Mouse (Mus musculus): ENCODE measurements around the gene Pbrm1. TPM values are rescaled to one million over a fixed set of nuclear protein-coding genes. Genes with fewer than 3 reads are reported as not detected.
A peak's percentile ranks its signal among the peaks of the same experiment; 100 is the strongest.

Gene Pbrm1
- polyA plus RNA-seq, 1 experiment from 2014 or later = 120 TPM

- DNase-seq (ENCODE audit: low spot score) = no peak
Observed at GRCm38 (mm10) chr14:31105156-31105555, 86.2 kb downstream of the Pbrm1 start.

GRCm38 (mm10) chr14:31110613-31111012 lies 91.7 kb downstream of the Pbrm1 start:
- Histone ChIP-seq H3K9me3 (ENCODE audit: control insufficient read depth, low read length) (no peaks in the 10 kb centered on the region), H3K9ac (ENCODE audit: low read length) (no peak overlapping the region), H3K4me2 (ENCODE audit: low read depth) (no peak overlapping the region), H3K27me3 (ENCODE audit: control insufficient read depth, insufficient read depth, low read length) (no peaks in the 10 kb centered on the region), H3K36me3 (ENCODE audit: control insufficient read depth, insufficient read depth, low read length) (peaks cover 19% of the 10 kb centered on the region), H3K4me3 (ENCODE audit: low read depth, low read length) (no peak overlapping the region), H3K27ac (ENCODE audit: low read depth, low read length) (no peak overlapping the region), H3K4me1 (ENCODE audit: control insufficient read depth, insufficient read depth, low read length) (no peaks in the 10 kb centered on the region)
- no peak for DNase-seq (ENCODE audit: low spot score)
- ATAC-seq (ENCODE audit: insufficient read depth, low FRiP score, low TSS enrichment) = no peak
- WGBS = 89% methylated on average over 3 of the region's 3 CpGs

More at GRCm38 (mm10) chr14:31105156-31105555, 86.2 kb downstream of the Pbrm1 start:
- H3K9me3 ChIP-seq (ENCODE audit: control insufficient read depth, low read length) = no peaks in the 10 kb centered on the region
- H3K27ac ChIP-seq (ENCODE audit: low read depth, low read length) = no peak overlapping the region
- H3K36me3 ChIP-seq (ENCODE audit: control insufficient read depth, insufficient read depth, low read length) = peaks cover 18% of the 10 kb centered on the region
- ATAC-seq (ENCODE audit: insufficient read depth, low FRiP score, low TSS enrichment) = no peak
- no peak overlapping the region for H3K4me2 ChIP-seq (ENCODE audit: low read depth)
- 90% methylated on average over 2 of the region's 2 CpGs for WGBS
- H3K4me3 ChIP-seq (ENCODE audit: low read depth, low read length) = no peak overlapping the region
- H3K27me3 ChIP-seq (ENCODE audit: control insufficient read depth, insufficient read depth, low read length) = no peaks in the 10 kb centered on the region
- no peaks in the 10 kb centered on the region for H3K4me1 ChIP-seq (ENCODE audit: control insufficient read depth, insufficient read depth, low read length)
- no peak overlapping the region for H3K9ac ChIP-seq (ENCODE audit: low read length)

GRCm38 (mm10) chr14:31112187-31112586 lies 93.2 kb downstream of the Pbrm1 start:
- Histone ChIP-seq H3K4me3 (ENCODE audit: low read depth, low read length) (no peak overlapping the region), H3K36me3 (ENCODE audit: control insufficient read depth, insufficient read depth, low read length) (peaks cover 24% of the 10 kb centered on the region), H3K4me2 (ENCODE audit: low read depth) (no peak overlapping the region), H3K27me3 (ENCODE audit: control insufficient read depth, insufficient read depth, low read length) (no peaks in the 10 kb centered on the region), H3K4me1 (ENCODE audit: control insufficient read depth, insufficient read depth, low read length) (no peaks in the 10 kb centered on the region), H3K27ac (ENCODE audit: low read depth, low read length) (no peak overlapping the region), H3K9me3 (ENCODE audit: control insufficient read depth, low read length) (no peaks in the 10 kb centered on the region), H3K9ac (ENCODE audit: low read length) (no peak overlapping the region)
- no peak for ATAC-seq (ENCODE audit: insufficient read depth, low FRiP score, low TSS enrichment)
- DNase-seq (ENCODE audit: low spot score) = no peak
- 89% methylated on average over 5 of the region's 5 CpGs for WGBS

GRCm38 (mm10) chr14:31114011-31114410 lies 95.1 kb downstream of the Pbrm1 start:
- DNase-seq (ENCODE audit: low spot score) (no peak), ATAC-seq (ENCODE audit: insufficient read depth, low FRiP score, low TSS enrichment) (no peak)
- Histone ChIP-seq H3K9me3 (ENCODE audit: control insufficient read depth, low read length) (no peaks in the 10 kb centered on the region), H3K27ac (ENCODE audit: low read depth, low read length) (no peak overlapping the region), H3K27me3 (ENCODE audit: control insufficient read depth, insufficient read depth, low read length) (no peaks in the 10 kb centered on the region), H3K4me2 (ENCODE audit: low read depth) (no peak overlapping the region), H3K9ac (ENCODE audit: low read length) (no peak overlapping the region), H3K36me3 (ENCODE audit: control insufficient read depth, insufficient read depth, low read length) (peaks cover 18% of the 10 kb centered on the region), H3K4me3 (ENCODE audit: low read depth, low read length) (no peak overlapping the region), H3K4me1 (ENCODE audit: control insufficient read depth, insufficient read depth, low read length) (no peaks in the 10 kb centered on the region)
- WGBS = 84% methylated on average over 3 of the region's 3 CpGs

GRCm38 (mm10) chr14:31115522-31115921 lies 96.6 kb downstream of the Pbrm1 start:
- ATAC-seq (ENCODE audit: insufficient read depth, low FRiP score, low TSS enrichment) (no peak), DNase-seq (ENCODE audit: low spot score) (no peak)
- no peak overlapping the region for H3K9ac ChIP-seq (ENCODE audit: low read length)
- H3K27ac ChIP-seq (ENCODE audit: low read depth, low read length) = no peak overlapping the region
- H3K4me2 ChIP-seq (ENCODE audit: low read depth) = no peak overlapping the region
- peaks cover 11% of the 10 kb centered on the region for H3K36me3 ChIP-seq (ENCODE audit: control insufficient read depth, insufficient read depth, low read length)
- no peak overlapping the region for H3K4me3 ChIP-seq (ENCODE audit: low read depth, low read length)
- H3K9me3 ChIP-seq (ENCODE audit: control insufficient read depth, low read length) = no peaks in the 10 kb centered on the region
- H3K27me3 ChIP-seq (ENCODE audit: control insufficient read depth, insufficient read depth, low read length) = no peaks in the 10 kb centered on the region
- no peaks in the 10 kb centered on the region for H3K4me1 ChIP-seq (ENCODE audit: control insufficient read depth, insufficient read depth, low read length)
- 86% methylated on average over 2 of the region's 2 CpGs for WGBS

- Histone ChIP-seq H3K27me3 (ENCODE audit: control insufficient read depth, insufficient read depth, low read length) (no peaks in the 10 kb centered on the region), H3K36me3 (ENCODE audit: control insufficient read depth, insufficient read depth, low read length) (no peaks in the 10 kb centered on the region), H3K4me1 (ENCODE audit: control insufficient read depth, insufficient read depth, low read length) (peaks cover 9% of the 10 kb centered on the region; the same call in 1 of the 2 replicates), H3K27ac (ENCODE audit: low read depth, low read length) (no peak overlapping the region), H3K9me3 (ENCODE audit: control insufficient read depth, low read length) (no peaks in the 10 kb centered on the region), H3K9ac (ENCODE audit: low read length) (no peak overlapping the region), H3K4me3 (ENCODE audit: low read depth, low read length) (no peak overlapping the region), H3K4me2 (ENCODE audit: low read depth) (no peak overlapping the region)
- ATAC-seq (ENCODE audit: insufficient read depth, low FRiP score, low TSS enrichment) = no peak
- no peak for DNase-seq (ENCODE audit: low spot score)
- 59% methylated on average over 9 of the region's 9 CpGs for WGBS
Observed at GRCm38 (mm10) chr14:31125106-31126075, 106.5 kb downstream of the Pbrm1 start.

- DNase-seq (ENCODE audit: low spot score) (no peak), ATAC-seq (ENCODE audit: insufficient read depth, low FRiP score, low TSS enrichment) (no peak)
- H3K4me3 ChIP-seq (ENCODE audit: low read depth, low read length) = no peak overlapping the region
- no peaks in the 10 kb centered on the region for H3K9me3 ChIP-seq (ENCODE audit: control insufficient read depth, low read length)
- no peaks in the 10 kb centered on the region for H3K36me3 ChIP-seq (ENCODE audit: control insufficient read depth, insufficient read depth, low read length)
- H3K27me3 ChIP-seq (ENCODE audit: control insufficient read depth, insufficient read depth, low read length) = no peaks in the 10 kb centered on the region
- 92% methylated on average over 8 of the region's 8 CpGs for WGBS
- H3K4me1 ChIP-seq (ENCODE audit: control insufficient read depth, insufficient read depth, low read length) = peaks cover 10% of the 10 kb centered on the region
- no peak overlapping the region for H3K27ac ChIP-seq (ENCODE audit: low read depth, low read length)
- H3K4me2 ChIP-seq (ENCODE audit: low read depth) = peak overlapping the region; percentile 19; the same call in 1 of the 2 replicates
- no peak overlapping the region for H3K9ac ChIP-seq (ENCODE audit: low read length)
Observed at GRCm38 (mm10) chr14:31126826-31127225, 107.9 kb downstream of the Pbrm1 start.

GRCm38 (mm10) chr14:31128101-31128825 lies 109.3 kb downstream of the Pbrm1 start:
- no peak; the same call in 1 of the 2 replicates for ATAC-seq (ENCODE audit: insufficient read depth, low FRiP score, low TSS enrichment)
- Histone ChIP-seq H3K9me3 (ENCODE audit: control insufficient read depth, low read length) (no peaks in the 10 kb centered on the region), H3K4me2 (ENCODE audit: low read depth) (peak overlapping the region; percentile 80), H3K36me3 (ENCODE audit: control insufficient read depth, insufficient read depth, low read length) (no peaks in the 10 kb centered on the region), H3K4me3 (ENCODE audit: low read depth, low read length) (peak overlapping the region; percentile 69), H3K4me1 (ENCODE audit: control insufficient read depth, insufficient read depth, low read length) (peaks cover 21% of the 10 kb centered on the region), H3K9ac (ENCODE audit: low read length) (peak overlapping the region; percentile 72), H3K27ac (ENCODE audit: low read depth, low read length) (peak overlapping the region; percentile 63), H3K27me3 (ENCODE audit: control insufficient read depth, insufficient read depth, low read length) (no peaks in the 10 kb centered on the region)
- WGBS = 3% methylated on average over 23 of the region's 23 CpGs
- DNase-seq (ENCODE audit: low spot score) = no peak

All from neural tube, embryonic 11.5 days (tissue).